Mouse (Mus musculus): ENCODE measurements around the gene Trp73. TPM values are rescaled to one million over a fixed set of nuclear protein-coding genes. Genes with fewer than 3 reads are reported as not detected.
A peak's percentile ranks its signal among the peaks of the same experiment; 100 is the strongest.

Trp73 gene
- polyA plus RNA-seq, 1 experiment from 2014 or later: 1.0 TPM

DNA sequence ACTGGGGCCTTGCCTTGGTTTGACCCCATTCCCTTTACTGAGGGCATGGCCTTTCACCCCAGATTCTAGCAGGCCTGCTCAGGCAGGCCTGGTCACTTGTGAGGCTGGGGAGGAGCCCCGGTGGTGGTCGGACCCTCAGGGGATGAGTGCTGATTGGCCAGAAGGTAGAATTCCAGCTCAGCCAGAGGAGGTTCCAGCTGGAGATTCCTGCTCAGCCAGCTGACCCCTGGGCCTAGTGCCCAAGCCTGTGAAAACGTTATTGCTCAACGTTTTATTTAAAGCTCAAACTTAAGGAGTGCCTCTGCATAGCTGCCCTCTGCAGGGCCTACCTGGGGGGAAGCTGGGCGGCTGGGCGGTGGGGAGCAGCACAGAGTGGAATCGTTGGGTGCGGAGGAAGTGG is 37.2 kb upstream of the Trp73 start:
- TF ChIP-seq CTCF (IDR thresholded peaks at IDR 0.05; ENCODE audit: low read depth): no peak
- TF ChIP-seq EP300 (optimal IDR thresholded peaks at IDR 0.05): no peak
- Histone ChIP-seq H3K9ac (ENCODE audit: low read length) (no peak overlapping the region), H3K9me3 (ENCODE audit: control insufficient read depth, low read length) (no peaks in the 10 kb centered on the region), H3K27me3 (ENCODE audit: control insufficient read depth, insufficient read depth, low read length) (no peaks in the 10 kb centered on the region), H3K4me1 (replicated peaks; ENCODE audit: control insufficient read depth, insufficient read depth) (no peaks in the 10 kb centered on the region), H3K4me3 (ENCODE audit: low read depth, low read length) (no peak overlapping the region), H3K27ac (replicated peaks) (no peak overlapping the region), H3K36me3 (ENCODE audit: control insufficient read depth, insufficient read depth, low read length) (no peaks in the 10 kb centered on the region), H3K4me2 (replicated peaks; ENCODE audit: low read depth) (no peak overlapping the region)
- WGBS: 52% methylated on average over 8 of the region's 8 CpGs
- DNase-seq (ENCODE audit: low spot score) (no peak), ATAC-seq (ENCODE audit: low FRiP score, low TSS enrichment) (peak; percentile 68)

DNA sequence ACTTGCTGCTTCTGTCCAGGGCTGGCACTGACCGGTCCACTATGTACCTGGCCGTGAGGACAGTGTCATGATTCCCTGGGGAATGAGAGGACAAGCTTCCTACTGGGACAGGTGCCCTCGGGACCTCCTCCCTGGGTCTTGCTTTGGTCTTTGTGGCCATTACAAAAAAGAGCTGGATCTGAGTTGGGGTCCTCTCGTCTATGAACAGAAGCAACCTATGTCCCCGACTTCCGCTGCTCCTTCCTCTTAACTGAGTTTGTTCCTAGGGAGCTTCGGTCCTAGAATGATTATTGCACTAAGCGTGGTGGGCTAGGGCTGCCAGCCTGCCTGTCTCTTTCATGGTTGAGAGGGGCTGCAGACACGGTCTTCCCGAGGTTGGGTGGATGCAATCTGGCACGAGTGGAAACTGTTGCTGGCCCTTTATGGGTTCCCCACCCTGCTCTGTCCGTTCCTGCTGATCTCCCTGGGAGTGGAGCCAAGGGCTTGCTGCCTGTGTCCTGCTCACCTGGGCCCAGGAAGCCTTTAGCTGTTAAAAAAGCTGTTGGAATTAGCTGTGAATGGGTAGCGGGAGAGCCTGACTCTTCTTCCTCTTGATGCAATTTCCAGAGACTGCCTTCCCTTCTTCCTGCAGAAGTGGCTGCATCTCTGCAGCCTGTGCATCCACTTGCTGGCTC is 32.1 kb upstream of the Trp73 start:
- WGBS: 38% methylated on average over 13 of the region's 13 CpGs
- Histone ChIP-seq H3K4me1 (replicated peaks; ENCODE audit: control insufficient read depth, insufficient read depth) (peaks cover 4% of the 10 kb centered on the region; the same call in 1 of the 2 replicates), H3K4me3 (ENCODE audit: low read depth, low read length) (peak overlapping the region; percentile 47; the same call in 1 of the 2 replicates), H3K27me3 (ENCODE audit: control insufficient read depth, insufficient read depth, low read length) (peaks cover 11% of the 10 kb centered on the region; the same call in 1 of the 2 replicates), H3K27ac (replicated peaks) (no peak overlapping the region), H3K9me3 (ENCODE audit: control insufficient read depth, low read length) (no peaks in the 10 kb centered on the region), H3K4me2 (replicated peaks; ENCODE audit: low read depth) (peak overlapping the region; percentile 68), H3K9ac (ENCODE audit: low read length) (no peak overlapping the region), H3K36me3 (ENCODE audit: control insufficient read depth, insufficient read depth, low read length) (no peaks in the 10 kb centered on the region)
- TF ChIP-seq EP300 (optimal IDR thresholded peaks at IDR 0.05) (no peak), CTCF (IDR thresholded peaks at IDR 0.05; ENCODE audit: low read depth) (no peak)
- ATAC-seq (ENCODE audit: low FRiP score, low TSS enrichment) (no peak), DNase-seq (ENCODE audit: low spot score) (no peak)

DNA sequence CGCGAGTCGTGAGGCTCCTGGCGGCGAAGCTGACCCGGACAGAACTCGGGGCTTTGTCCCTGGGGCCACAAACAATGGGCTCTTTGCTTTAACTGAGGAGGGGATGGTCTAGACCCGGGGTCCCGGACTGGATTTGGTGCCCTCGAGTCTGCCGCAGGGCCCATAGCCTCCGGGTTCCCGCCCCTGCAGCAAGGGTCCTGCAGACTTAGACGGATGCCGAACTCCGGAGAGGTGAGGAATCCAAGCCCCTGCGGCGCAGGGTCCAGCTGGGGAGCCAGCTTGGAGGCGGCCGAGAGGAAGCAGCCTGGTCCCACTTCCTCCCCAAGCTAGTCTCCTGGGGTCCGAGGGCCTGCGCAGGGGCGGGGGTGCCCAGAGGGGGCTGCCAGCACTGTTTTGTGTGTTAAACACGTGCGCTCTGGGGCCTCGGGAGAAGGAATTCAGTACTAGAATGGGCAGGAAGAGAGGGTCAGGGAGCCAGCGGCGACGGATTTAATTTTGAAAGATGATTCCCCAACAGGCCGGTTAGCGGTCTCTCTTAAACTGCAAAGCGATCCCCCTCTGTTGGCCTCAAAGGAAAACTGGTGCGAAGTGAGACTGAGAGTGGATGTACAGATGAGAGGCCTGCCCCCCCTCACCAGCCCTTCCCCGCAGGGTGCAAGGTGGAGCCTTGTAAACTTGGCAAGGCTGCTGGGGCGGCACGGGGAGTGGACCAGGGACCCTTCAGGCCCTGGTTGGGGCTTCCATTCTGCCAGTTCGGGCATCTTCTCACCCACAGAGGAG is 31.3 kb upstream of the Trp73 start:
- no peak for ATAC-seq (ENCODE audit: low FRiP score, low TSS enrichment)
- peaks cover 4% of the 10 kb centered on the region; the same call in 1 of the 2 replicates for H3K4me1 ChIP-seq (replicated peaks; ENCODE audit: control insufficient read depth, insufficient read depth)
- 1% methylated on average over 37 of the region's 37 CpGs for WGBS
- DNase-seq (ENCODE audit: low spot score): no peak
- peaks cover 11% of the 10 kb centered on the region; the same call in 1 of the 2 replicates for H3K27me3 ChIP-seq (ENCODE audit: control insufficient read depth, insufficient read depth, low read length)
- TF ChIP-seq CTCF (IDR thresholded peaks at IDR 0.05; ENCODE audit: low read depth) (no peak), EP300 (optimal IDR thresholded peaks at IDR 0.05) (no peak)
- H3K36me3 ChIP-seq (ENCODE audit: control insufficient read depth, insufficient read depth, low read length): no peaks in the 10 kb centered on the region
- peak overlapping the region; percentile 68 for H3K4me2 ChIP-seq (replicated peaks; ENCODE audit: low read depth)
- H3K27ac ChIP-seq (replicated peaks): no peak overlapping the region
- H3K4me3 ChIP-seq (ENCODE audit: low read depth, low read length): peak overlapping the region; percentile 47
- peak overlapping the region; percentile 53 for H3K9ac ChIP-seq (ENCODE audit: low read length)
- no peaks in the 10 kb centered on the region for H3K9me3 ChIP-seq (ENCODE audit: control insufficient read depth, low read length)

DNA sequence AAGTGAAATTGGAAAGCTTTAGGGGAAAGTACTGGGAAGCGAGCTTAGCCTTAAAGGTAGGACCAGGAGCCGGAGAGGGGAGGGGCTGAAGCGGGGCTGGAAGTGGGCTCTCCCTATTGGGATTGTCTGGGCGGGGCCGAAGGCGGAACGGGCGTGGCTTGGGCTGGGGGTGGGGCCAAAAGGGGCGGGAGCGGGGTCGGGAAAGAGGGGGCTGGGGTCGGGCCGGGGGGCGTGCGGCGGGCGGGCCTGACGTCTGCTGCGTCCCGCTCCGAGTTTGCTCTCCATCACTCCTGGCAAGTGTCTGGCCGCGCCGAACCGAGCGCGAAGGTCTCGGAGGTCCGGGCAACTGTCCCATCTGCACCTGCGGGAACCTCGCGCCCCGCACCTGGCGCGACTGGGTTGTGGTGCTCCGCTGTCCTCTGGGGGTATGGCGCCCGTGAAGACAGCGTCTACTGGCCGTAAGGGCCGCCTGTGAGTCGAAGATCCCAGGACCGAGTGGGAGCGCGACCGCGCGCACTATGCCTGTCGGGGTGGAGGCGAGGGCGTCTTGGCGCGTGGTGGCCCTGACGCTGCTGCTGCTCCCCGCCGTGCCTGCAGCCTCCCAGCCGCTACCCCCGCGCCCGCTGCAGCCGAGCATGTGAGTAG is 30.6 kb upstream of the Trp73 start, which contains the start of gene Megf6:
Megf6 (plus strand) TSS at position 225 of the 645 bp plus-strand sequence.
- under 1% methylated on average over 45 of the region's 61 CpGs for WGBS
- H3K4me1 ChIP-seq (replicated peaks; ENCODE audit: control insufficient read depth, insufficient read depth): peaks cover 4% of the 10 kb centered on the region; the same call in 1 of the 2 replicates
- DNase-seq (ENCODE audit: low spot score): peak; percentile 66

DNA sequence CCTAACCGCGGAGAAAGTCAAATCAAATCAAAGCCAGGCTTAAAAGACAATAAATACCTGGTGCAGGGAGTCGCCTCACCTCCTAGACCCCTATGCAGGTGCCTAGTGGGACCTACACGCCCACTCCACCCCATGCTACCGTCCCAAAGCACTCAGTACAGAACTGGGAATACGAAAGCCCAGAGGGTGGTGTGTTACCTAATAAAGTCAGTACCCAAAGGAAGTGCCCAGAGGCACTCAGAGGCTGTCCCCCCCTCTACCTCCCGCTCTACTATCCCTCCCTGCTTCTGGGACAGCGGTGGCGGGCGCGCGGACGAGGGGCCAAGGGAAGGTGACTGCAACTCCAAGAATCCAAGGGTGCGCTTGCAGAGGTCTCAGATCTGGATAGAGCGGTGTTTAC is 30.0 kb upstream of the Trp73 start:
- no peaks in the 10 kb centered on the region for H3K36me3 ChIP-seq (ENCODE audit: control insufficient read depth, insufficient read depth, low read length)
- peaks cover 4% of the 10 kb centered on the region; the same call in 1 of the 2 replicates for H3K4me1 ChIP-seq (replicated peaks; ENCODE audit: control insufficient read depth, insufficient read depth)
- peaks cover 11% of the 10 kb centered on the region; the same call in 1 of the 2 replicates for H3K27me3 ChIP-seq (ENCODE audit: control insufficient read depth, insufficient read depth, low read length)
- WGBS: 2% methylated on average over 15 of the region's 15 CpGs
- no peak overlapping the region for H3K27ac ChIP-seq (replicated peaks)
- no peak for DNase-seq (ENCODE audit: low spot score)
- peak overlapping the region; percentile 68 for H3K4me2 ChIP-seq (replicated peaks; ENCODE audit: low read depth)
- H3K4me3 ChIP-seq (ENCODE audit: low read depth, low read length): peak overlapping the region; percentile 47
- TF ChIP-seq CTCF (IDR thresholded peaks at IDR 0.05; ENCODE audit: low read depth): no peak
- TF ChIP-seq EP300 (optimal IDR thresholded peaks at IDR 0.05): no peak
- H3K9ac ChIP-seq (ENCODE audit: low read length): no peak overlapping the region
- H3K9me3 ChIP-seq (ENCODE audit: control insufficient read depth, low read length): no peaks in the 10 kb centered on the region
- no peak; the same call in 1 of the 2 replicates for ATAC-seq (ENCODE audit: low FRiP score, low TSS enrichment)

More for the DNA sequence above, 30.6 kb upstream of the Trp73 start, which contains the start of gene Megf6:
- H3K9ac ChIP-seq (ENCODE audit: low read length): peak within 1 kb of the TSS; percentile 53
- no peaks in the 10 kb centered on the region for H3K9me3 ChIP-seq (ENCODE audit: control insufficient read depth, low read length)
- ATAC-seq (ENCODE audit: low FRiP score, low TSS enrichment): peak; percentile 36; the same call in 1 of the 2 replicates
- no peak within 1 kb of the TSS for H3K27ac ChIP-seq (replicated peaks)
- TF ChIP-seq CTCF (IDR thresholded peaks at IDR 0.05; ENCODE audit: low read depth) (no peak), EP300 (optimal IDR thresholded peaks at IDR 0.05) (no peak)
- H3K36me3 ChIP-seq (ENCODE audit: control insufficient read depth, insufficient read depth, low read length): no peaks in the 10 kb centered on the region
- H3K27me3 ChIP-seq (ENCODE audit: control insufficient read depth, insufficient read depth, low read length): peaks cover 11% of the 10 kb centered on the region; the same call in 1 of the 2 replicates
- H3K4me2 ChIP-seq (replicated peaks; ENCODE audit: low read depth): peak within 1 kb of the TSS; percentile 68
- peak within 1 kb of the TSS; percentile 47 for H3K4me3 ChIP-seq (ENCODE audit: low read depth, low read length)
